Mouse (Mus musculus): Measurements from ENCODE around the gene Rab7.

Rab7 gene

DNA sequence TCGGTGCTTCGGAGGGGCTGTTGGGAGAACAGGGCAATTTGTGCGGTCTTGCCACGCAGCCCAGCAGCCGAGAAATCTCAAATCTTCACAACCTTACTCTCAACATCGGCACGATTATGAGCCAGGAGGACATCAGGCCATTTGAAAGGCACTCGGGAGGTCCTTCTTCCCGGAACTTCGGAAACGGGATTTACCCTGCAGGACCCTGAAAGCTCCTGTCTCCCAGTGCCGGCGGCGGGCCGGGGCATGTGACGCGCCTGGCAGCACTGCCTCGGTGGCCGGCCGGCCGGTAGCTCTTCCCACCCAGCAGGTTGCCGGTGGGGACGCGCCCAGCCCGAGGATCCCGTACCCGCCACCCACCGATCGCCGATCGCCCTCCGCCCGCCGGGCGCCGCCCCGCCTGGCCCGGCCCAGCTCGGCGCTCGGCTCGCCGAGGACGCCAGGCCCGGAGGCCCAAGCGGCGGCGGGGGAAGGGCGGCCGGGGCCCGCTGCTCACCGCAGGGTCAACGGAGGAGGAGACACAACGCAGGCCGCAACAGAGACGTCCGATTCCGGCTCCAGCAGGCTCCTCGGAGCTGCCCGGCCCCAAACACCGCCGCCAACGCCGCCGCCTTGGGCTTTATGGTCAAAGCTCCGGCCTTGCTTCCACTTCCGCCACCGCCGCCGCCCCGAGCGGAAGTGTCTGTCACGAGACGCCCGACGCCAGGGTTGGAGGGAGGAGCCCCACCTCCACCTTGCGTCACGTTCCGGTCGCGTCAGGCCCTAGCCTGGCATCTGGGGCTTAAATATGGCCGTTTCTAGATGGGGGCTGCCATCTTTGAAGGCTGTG lies at the start of gene Rab7:
Gene Rab7, minus strand, starts transcription at position 694 of the 829 bp plus-strand sequence.
- peak; percentile 95 to 98 for DNase-seq

DNA sequence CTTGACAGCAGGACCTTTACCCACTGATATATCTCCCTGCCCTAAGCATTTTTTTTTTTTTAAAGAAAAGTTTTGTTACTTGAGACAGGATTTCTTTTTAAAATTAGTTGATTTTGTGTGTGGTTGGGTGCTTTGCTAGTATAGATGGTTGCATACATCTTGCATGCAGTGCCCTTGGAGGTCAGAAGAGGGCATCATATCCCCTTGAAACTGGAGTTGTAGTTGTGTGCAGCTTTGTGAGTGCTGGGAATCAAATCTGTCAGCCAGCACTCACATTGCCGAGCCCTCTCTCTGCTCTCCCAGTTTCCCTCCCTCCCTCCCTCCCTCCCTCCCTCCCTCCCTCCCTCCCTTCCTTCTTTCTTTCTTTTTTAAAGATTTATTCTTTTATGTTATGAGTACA lies 43.9 kb upstream of the Rab7 start:
- DNase-seq: no peak

DNA sequence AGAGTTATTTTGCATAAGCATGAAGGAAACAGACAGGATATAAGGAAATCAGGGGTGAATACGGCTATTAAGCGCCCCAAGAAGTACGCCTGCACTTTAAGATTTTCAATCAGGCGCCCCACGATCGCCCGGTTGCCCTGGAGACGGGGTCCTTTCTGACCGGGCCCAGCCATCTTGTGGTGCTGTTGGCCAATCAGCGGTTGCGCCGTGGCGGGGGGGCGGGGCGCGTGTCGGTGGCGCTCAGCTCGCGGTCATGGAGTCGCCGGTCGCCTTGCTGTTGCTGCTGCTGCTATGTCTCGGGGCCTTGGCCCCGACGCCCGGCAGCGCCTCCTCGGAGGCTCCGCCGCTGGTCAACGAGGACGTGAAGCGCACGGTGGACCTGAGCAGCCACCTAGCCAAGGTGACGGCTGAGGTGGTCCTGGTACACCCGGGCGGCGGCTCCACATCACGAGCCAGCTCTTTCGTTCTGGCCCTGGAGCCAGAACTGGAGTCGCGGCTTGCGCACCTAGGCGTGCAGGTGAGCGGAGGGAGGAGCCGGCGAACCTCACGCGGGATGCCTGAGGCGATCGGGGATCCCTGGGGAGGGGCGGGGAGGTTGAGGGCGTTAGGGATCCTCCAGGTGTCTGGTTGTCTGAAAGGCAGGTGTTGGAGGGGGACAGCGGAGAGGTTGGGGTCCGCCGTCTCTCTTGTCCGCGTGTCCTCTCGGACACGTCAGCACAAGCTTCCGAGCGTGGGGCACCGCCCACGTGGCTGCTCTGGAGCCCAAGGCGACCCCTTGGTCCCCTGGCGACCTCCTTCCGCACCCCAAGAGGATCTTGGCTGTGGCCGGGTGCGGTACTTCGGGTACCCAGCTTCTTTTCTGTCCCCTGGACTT lies 39.4 kb upstream of the Rab7 start, which contains the start of gene Rpn1:
Gene Rpn1, plus strand, starts transcription at position 205 of the 874 bp plus-strand sequence.
- peak; percentile 97 for DNase-seq

DNA sequence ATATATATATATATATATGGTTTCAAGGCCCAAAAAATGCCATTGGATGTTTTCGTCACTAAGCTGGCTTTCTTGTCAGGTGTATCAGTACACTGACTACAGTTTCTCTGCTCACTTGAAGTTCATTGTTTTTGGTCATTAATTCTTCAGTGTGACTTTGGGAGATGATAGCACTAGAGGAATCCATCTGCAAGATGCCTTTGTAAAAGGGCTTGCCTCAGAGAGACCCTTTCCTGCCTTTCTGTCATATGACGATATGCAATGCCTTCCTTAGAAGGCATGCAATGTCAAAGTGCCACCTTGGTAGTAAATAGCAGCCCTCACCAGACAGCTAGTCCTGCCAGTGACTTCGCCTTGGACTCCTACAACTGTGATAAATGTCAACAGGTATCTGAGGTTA lies 38.6 kb upstream of the Rab7 start:
- no peak for DNase-seq

DNA sequence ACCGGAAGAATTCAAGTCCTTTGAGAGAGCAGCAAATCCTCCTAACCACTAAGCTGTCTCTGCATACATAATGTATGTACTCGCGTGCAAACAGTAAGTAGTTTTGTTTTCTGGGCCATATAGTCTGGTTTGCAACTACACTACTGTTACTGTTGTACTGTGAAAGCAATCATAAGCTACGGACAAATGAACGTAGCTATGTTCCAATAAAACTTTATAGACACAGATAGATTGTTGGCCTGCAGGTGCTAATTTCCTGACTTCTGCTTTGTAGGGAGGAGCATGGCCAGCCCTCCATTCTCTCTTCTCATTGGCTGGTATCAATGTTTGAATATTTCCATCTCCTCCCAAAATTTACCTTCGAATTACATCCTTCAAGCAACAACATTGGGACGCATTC lies 38.0 kb upstream of the Rab7 start:
- no peak for DNase-seq

DNA sequence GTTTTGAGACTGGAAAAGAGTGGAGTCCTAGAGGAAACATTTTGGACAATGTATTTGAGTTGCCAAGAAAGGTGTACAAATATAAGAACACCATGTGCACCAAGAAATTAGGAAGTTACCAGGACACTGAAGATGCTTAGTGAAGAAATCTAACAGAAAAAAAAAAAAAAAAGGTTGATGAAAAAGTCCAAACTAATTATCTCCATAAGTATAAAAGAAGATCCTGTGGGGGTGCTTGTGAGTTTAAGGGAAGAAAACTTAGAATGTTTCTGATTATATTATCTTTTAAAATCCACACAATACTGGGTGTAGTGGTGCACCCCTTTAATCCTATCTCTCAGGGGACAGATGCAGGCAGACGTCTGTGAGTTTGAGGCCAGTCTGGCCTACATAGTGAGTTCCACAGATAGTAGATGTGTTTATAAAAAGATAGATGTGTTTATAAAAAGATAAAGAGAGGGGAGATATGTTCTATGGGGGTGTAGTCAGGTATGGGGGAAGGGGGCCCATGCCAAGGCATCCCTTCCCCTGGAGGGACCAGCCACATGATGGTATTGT lies 31.0 kb upstream of the Rab7 start:
- no peak for DNase-seq

DNA sequence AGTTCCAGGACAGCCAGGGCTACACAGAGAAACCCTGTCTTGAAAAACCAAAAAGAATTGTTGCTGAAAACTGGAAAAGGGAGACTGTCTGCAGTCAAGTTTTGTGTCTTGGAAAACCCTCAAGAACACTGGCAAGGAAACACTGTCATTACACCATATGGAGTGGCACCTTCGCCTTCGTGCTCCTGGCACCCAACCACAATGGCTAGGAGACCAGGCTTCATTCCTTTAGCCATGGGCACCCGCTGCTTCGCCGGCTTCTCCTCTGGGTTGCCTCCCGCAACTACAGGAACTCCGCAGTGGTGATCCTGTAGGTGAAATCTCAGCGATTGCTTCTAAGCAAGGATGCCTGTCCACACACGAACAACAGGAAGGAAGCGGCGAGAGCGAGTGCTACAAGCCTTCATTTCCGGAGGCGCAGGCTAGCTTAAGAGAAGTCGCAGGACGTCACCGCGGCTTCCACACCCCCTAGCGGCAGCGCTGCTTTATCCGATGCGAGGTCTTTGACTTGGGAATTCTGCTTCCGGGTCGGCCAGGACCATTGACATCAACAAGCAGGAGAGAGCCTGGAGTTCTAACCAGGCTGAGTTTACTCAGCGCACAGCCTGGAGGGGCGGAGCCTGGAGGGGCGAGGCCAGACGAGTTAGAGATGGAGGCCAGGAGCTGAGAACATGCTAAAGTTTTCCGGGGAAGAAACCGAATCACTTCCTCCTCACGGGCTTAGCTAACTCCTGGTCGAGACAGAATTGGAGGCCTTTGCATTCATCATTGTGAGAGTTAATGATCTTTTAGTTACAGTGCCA lies 29.9 kb upstream of the Rab7 start:
- peak; percentile 92 to 94 for DNase-seq

DNA sequence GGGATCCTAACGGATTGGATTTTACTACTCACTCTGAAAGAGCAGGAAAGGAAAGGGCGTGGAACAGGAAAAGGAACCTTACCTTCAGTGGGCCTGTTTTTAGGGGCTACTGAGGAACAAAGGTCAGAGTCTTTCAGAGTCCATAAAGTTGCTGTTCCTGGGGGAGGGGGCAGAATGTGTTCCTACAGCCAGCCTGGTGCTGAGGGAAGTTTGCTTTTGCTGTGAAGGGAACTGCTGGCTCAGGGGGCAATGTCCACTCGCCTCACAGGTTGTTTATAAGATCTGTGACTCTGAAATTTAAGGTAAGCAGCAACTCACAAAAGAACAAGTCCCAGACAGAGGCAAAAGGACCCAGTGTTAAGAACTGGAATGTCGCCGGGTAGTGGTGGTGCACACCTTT lies 26.1 kb upstream of the Rab7 start:
- no peak for DNase-seq

DNA sequence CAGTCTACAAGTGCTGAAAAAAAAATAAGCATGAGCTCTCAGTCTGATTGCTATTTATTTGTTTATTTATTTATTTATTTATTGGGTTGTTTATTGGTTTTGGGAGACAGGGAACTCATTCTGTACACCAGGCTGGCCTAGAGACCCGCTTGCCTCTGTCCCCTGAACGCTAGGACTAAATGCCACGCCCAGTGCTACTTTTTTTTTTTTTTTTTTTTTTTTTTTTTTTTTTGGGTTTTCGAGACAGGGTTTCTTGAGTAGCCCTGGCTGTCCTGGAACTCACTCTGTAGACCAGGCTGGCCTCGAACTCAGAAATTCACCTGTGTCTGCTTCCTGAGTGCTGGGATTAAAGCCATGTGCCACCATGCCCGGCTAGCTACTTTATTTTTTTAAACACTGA lies 25.4 kb upstream of the Rab7 start:
- no peak for DNase-seq

DNA sequence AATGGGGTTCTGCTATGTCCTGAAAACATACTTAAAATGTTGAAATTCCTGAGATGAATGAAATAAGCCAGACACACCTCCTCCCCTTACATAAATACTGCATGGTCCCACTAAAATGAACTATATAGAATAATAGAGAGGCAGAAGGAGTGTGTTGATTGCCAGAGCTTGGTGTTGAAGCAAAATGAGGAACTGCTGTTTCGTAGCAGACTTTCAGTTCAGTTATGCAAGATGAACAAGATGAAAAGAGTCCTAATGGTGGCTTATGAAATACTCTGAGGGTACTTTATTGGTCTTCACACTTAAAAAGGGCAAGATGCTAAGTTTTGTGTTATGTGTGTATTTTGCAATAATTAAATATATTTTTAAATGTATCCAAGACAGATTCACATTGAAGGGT lies 23.7 kb upstream of the Rab7 start:
- DNase-seq: no peak

DNA sequence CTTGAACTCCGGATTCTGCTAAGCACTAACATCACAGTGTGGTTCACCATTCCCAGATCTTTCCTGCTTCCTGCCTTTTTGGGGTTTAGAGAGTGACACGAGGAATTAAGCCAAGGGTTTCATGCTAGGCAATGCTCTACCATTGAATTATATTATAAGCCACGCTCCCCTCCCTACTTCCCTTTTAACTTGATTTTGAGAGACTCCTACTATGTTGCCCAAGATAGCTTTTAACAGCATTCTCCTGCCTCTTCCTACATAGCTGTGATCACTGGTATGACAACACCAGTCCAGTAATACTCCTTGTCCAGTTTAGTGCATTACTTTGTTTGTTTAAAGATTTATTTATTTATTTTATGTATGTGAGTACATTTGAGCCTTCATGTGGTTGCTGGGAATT lies 22.7 kb upstream of the Rab7 start:
- DNase-seq: no peak

DNA sequence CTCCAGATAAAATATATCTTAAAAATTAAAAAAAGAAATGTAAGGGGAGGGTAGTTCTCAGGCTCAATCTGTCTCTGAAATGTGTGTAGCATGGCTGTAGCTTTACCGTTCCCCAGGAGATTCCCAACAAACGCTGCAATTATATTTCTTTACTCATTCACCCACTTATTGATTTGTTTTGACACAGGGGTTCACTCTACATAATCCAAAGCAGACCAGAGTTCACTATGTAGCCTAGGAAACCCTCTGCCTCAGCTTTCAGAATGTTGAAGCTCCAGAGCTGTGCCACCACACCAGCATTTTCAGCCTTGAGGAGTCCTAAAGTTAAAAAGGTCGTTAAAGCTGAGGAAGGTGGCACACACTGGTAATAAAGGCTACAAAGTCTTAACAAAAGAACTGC lies 20.9 kb upstream of the Rab7 start:
- no peak for DNase-seq

DNA sequence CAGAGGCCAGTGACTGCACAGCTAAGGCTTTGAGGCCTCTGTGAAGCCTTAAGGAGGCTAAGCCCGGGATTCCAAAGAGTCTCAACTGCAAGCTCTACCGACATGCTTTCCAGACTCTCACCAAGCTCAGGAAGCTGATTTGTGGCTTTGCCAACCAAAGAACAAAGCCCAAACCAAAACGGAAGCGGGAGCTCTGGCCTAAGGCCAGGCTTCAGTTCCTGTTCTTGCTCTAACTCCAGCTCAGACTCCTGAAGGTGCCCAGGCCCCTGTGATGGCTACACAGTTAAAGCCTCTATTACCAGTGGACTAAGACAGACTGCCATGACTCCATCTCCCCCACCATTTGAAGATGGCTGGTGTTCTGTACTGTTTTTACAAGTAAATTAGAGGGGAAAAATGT lies 20.0 kb upstream of the Rab7 start:
- no peak for DNase-seq

DNA sequence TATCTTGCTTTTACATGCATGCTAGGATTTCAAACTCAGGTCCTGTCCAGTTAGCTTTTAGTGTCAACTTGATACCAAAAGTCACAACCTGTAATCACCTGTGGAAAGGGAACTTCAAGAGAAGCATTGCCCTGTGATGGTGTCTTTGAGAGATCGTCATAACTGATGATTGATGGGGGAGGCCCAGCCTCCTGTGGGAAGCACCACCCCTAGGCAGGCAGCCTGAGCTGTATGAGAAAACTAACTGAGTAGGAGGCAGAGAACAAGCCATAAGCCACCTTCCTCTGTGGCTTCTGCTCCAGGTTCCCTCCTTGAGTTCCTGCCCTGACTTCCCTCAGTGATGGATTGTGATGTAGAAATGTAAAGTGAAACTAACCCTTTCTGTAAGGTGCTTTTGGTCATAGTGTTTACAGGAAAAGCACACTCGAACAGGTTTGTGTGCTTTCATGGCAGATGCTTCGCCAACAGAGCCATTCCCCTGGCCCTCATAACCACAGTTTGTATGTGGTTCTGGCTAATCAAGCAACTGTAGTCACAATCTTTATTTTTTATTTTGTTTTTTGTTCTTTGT lies 19.1 kb upstream of the Rab7 start:
- DNase-seq: no peak

DNA sequence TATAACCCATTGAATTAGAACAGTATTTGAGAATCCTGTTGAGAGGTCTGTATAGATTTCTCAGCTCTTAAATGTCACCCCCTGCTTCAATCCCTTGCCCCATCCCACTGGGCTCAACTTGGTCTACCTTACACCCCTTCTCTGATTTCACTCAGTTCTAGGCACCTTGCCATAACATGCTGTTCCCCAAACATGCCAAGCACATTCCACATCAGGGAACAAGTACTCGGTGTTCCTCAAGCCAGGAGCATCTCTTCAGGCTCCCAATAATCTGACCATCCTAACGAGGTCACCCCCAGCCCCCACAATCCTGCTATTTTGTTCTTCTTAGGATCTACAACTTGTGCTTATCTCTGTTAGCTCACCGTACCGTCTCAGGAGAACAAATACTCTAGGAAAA lies 17.3 kb upstream of the Rab7 start:
- no peak for DNase-seq

DNA sequence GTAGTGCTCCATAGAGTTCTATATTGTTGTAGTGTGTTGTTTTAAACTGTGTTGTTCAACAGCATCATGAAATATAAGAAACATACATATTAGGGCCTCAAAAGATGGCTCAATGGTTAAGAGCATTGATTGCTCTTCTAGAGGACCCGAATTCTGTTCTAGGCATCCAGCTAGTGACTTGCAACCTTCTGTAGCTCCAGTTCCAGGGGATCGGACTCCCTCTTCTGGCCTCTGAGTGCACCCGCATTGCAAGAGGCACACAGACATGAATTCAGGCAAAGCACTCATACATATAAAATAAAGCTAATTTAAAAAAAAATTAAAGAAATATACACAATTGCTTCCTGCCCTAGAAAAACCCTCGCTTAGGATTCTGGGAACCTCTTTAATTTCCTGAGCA lies 16.3 kb upstream of the Rab7 start:
- DNase-seq: no peak

DNA sequence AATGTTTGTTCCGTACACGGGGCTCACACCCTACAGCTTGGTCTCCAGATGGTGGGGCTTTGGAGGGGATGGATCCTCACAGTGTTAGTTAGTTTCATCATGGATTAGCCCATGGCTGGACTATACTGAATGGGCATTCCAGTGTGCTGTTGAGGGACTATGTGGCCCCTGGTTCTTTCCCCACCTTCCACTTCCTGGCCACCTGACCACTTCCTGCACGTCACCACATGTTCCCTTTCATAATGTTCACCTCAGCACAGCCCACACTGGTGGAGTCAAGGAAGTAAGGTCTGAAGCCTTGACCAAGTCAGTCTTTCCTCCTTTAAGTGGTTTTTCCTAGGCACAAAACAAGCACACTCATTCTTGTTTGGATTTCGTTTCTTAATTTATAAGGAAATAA lies 15.5 kb upstream of the Rab7 start:
- DNase-seq: no peak

DNA sequence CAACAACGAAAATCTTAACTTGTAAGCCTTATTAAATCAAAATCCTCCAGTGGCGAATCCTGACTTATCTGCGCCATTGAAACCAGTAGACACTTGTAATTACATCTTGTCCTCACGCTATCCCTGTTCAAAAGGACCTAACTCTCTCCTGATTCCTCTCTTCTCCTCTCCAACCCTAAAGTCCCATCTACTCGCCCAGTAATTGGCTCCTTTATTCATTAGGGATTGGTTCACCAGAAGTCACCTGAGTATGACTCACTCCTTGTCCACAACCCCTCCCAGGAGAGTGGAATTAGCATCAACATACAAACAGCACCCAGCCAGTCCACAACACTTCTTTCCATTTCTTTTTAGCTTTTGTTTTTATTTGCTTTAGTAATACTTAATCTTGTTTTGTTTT lies 14.8 kb upstream of the Rab7 start:
- DNase-seq: no peak

DNA sequence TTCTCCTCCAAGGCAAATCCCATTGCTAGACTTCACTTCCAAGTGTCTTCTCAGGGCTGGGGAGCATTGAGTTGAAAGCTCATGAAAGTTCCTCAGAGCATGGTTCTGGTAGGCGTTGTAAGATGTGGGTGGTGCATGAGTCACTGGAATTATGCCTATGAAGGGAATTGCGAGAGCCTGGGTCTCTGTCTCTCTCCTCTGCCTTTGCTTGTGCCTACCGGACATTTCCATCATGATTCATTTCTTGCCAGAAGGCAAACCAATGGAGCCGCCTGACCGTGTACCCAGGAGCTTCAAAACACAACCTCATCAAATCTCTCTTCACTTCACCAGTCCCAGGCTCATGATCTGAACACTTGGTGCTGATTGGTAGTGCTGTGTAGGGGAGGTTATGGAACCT lies 11.8 kb upstream of the Rab7 start:
- DNase-seq: no peak

DNA sequence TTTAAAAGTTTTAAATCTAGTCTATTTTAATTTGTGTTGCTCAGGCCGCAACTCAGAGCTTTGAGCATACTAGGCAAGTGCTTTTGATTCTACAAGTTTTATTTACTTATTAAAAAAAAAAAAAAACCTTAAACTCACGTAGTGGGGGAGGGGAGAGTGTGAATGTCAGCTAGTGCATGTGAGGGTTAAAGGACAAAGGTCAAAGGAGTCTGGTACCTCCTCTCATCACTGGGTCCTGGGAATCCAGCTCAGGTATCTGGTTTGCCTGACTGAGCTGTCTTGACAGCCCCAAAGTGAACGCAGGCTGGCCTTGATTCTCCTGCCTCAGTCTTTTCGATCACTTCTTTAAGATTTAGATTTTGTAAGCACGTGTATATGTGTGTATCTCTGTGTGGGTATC lies 10.6 kb upstream of the Rab7 start:
- DNase-seq: no peak

DNA sequence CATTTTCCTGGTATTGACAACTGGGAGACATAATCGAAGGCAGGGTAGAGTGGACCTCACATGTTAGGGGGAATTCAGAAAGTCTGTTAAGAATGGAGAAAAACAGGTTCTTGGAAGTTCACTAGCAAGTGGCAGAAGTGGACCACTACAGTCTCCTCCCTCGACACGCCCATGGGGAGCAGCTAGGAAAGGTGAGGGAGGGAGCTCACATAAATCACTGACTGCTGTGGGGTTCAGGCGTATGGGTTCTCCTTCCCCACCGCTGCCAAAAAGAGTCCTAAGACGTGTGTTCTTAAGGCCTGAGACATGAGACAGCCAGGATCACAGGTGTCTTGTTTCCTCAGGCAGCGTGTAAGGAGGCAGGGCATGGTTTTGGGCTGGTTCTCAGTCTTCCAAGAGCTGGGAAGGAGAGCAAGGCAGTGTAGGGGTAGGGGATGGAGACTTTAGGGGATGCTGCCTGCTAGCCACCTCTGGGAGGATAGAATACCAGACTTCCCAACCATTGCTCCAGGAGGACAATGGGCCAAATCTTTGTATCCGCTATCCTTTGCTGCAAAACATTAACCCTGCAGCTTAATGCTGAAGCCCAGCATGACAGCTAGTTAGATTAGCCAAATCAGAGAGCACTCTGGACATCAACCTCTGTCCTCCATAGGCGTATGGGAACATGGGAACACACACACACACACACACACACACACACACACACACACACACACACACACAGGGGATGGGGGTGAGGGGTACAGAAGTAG lies 9.2 kb upstream of the Rab7 start:
- DNase-seq: no peak
